Mouse (Mus musculus) layer of hippocampus, postnatal 14 days (tissue): ENCODE measurements at regions not wholly inside any gene's neighbourhood (a gene's known extent, or its start where the extent isn't known, plus 50 kb on each side); places are given as distances from the start of the nearest gene placed in this dataset.
A peak's percentile ranks its signal among the peaks of the same experiment; 100 is the strongest.
"Not testable (repeated sequence)": the region's sequence is repeated elsewhere in the genome, so short reads cannot be mapped to it uniquely, and the experiment has no call there.

ENCODE experiments used
- DNase-seq, 2 experiments: peaks; one replicate each; pipeline ENCODE4 v3.0.0; 2021 to 2022; ENCODE audit warnings: low spot score in 2 of 2, mixed read lengths in 1 of 2

- DNase-seq = no peak
Measured at GRCm38 (mm10) chr3:11323101-11323500, 987.6 kb upstream of the Gm38303 start.

- DNase-seq = peak in 1 of 2 experiments; percentile 13
Measured at GRCm38 (mm10) chr3:11293001-11293400, 957.5 kb upstream of the Gm38303 start.

GRCm38 (mm10) chr3:11261052-11261451 is 925.6 kb upstream of the Gm38303 start:
- peak in 1 of 2 experiments; percentile 21 for DNase-seq

DNA sequence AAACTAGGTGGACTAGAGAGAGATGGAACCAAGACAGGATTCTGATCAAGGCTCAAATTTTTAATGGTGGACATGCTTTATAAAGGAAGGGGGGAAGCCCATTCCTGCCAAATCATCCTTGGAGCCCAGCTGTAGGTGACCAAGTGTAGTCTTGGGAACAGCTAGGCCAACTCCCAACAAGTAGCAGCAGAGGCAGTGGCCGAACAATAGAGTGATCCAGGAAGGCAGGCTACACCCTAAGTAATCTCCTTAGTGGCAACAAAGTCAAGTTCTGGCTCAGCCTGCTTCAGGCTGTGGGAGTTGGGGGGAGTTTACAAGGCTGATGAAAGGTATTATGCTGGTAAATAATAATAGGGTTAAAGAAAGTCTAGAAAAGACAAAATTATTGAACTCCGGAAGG is 878.5 kb upstream of the Gm38303 start:
- no peak for DNase-seq

- DNase-seq = not testable (repeated sequence)
Measured at GRCm38 (mm10) chr3:11212921-11213648, 877.6 kb upstream of the Gm38303 start.

GRCm38 (mm10) chr3:11212290-11212912 is 876.9 kb upstream of the Gm38303 start:
- not testable (repeated sequence) for DNase-seq

GRCm38 (mm10) chr3:11210920-11211811 is 875.7 kb upstream of the Gm38303 start:
- DNase-seq = not testable (repeated sequence)

DNA sequence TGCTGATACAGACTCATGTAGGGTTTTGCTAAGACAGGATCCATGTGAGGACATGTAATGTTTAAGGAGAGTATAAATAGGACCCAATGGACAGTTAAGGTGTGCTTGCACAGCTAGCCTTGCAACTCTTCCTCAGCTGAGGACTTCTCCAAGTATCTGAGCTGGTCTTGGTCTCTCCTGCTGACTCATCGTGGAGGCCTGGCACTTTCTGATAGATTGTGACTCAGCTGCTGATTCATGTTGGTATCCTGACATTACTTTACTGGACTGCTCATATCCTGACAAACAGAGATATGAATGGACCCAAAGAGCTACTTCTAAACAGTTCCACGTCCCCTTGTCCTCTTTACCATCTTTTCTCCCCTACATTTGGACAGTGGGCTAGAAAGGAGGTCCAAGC is 838.5 kb upstream of the Gm38303 start:
- no peak for DNase-seq

DNA sequence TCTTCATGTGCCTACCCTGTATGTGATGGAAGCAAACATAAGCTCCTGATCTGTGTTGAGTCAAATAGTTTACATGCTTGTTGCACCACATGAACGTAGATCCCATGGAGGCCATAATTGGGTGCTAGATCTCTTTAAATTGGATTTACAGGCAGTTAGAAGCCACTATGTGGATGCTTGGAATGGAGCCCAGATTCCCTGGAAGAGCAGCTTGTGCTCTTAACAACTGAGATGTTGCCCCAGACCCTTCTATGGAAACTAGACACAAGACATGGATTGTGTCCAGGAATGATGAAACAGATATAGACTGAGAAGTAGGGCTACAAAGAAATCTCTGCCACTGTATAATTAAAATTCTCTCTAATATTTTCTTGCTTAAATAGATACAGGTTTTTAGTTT is 819.9 kb upstream of the Gm38303 start:
- DNase-seq = peak; percentile 9 to 37
